Mouse (Mus musculus) forebrain, embryonic 16.5 days (tissue): ENCODE data around the gene Pkd1l3. TPM values are rescaled to one million over a fixed set of nuclear protein-coding genes. Genes with fewer than 3 reads are reported as not detected.

Experiments
- ATAC-seq: fragments of 200-750 bp; cut with Nextera tagmentation; 2 replicates; pipeline ENCODE4 v1.8.0; 2017; ENCODE audit warnings: mild to moderate bottlenecking, moderate library complexity
- H3K27ac ChIP-seq: fragments of 300-500 bp; sonication (generic); 2 replicates; pipeline ENCODE4 v1.5.1; 2014; ENCODE audit warnings: low read length, control low read depth
- H3K27me3 ChIP-seq: fragments of 300-500 bp; sonication (generic); replicated peaks from 2 replicates; pipeline ENCODE4 v1.6.1; 2014; ENCODE audit warnings: low read length; ENCODE audit not compliant: control insufficient read depth, insufficient read depth
- H3K36me3 ChIP-seq: fragments of 300-500 bp; sonication (generic); 2 replicates; pipeline ENCODE4 v1.6.1; 2014; ENCODE audit not compliant: control insufficient read depth, insufficient read depth
- H3K4me1 ChIP-seq: fragments of 300-500 bp; sonication (generic); replicated peaks from 2 replicates; pipeline ENCODE4 v1.6.1; 2014; ENCODE audit warnings: low read length; ENCODE audit not compliant: control insufficient read depth, insufficient read depth
- H3K4me2 ChIP-seq: fragments of 300-500 bp; sonication (generic); 2 replicates; pipeline ENCODE4 v1.6.1; 2014; ENCODE audit warnings: mild to moderate bottlenecking, low read length, control low read depth
- H3K4me3 ChIP-seq: fragments of 300-500 bp; sonication (generic); replicated peaks from 2 replicates; pipeline ENCODE4 v1.5.1; 2014; ENCODE audit warnings: mild to moderate bottlenecking, low read length, control low read depth
- H3K9ac ChIP-seq: fragments of 300-500 bp; sonication (generic); replicated peaks from 2 replicates; pipeline ENCODE4 v1.6.1; 2014; ENCODE audit warnings: low read depth, low read length, control low read depth
- H3K9me3 ChIP-seq: fragments of 300-500 bp; sonication (generic); 2 replicates; pipeline ENCODE4 v1.6.1; 2016; ENCODE audit warnings: low read length; ENCODE audit not compliant: control insufficient read depth
- WGBS: fragments of 180-500 bp; shearing (Covaris S2); extraction: QIAGEN DNeasy Blood & Tissue Kit; methylation state at CpG from one replicate; pipeline ENCODE4 v1.1.7; 2014; 5-methylcytosine and 5-hydroxymethylcytosine counted together
- polyA plus RNA-seq: library from polyadenylated mRNA; unstranded; fragments of >200 nt; fragmentation: Nextera tagmentation; extraction: Ambion mirVana; gene quantifications from 2 replicates; pipeline ENCODE4 v1.2.1, GENCODE M21; 2015

Pkd1l3 gene
- polyA plus RNA-seq, 1 experiment from 2014 or later = 0.03 TPM

DNA sequence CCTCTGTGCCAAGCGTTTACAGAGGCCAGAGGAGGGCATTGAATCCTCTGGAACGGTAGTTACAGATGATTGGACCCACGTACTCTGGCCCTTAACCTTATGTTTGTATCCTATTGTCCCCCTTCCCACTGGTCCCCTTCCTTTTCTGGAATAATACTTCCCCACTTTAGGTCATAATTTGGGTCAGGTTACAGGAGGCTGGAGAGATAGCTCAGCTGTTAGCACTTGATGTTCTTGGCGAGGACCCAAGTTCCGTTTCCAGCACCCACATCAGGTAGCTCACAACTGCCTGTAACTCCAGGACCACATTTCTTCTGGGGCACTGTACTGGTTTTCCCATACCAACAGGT lies 5.2 kb upstream of the Pkd1l3 start:
- Histone ChIP-seq H3K27me3 (no peaks in the 10 kb centered on the region), H3K4me2 (peak overlapping the region; percentile 73), H3K4me3 (peak overlapping the region; percentile 66), H3K36me3 (0 out of 2 replicates have a peak, but pooled peaks cover 4% of the 10 kb centered on the region), H3K9ac (peak overlapping the region; percentile 74), H3K4me1 (peaks cover 13% of the 10 kb centered on the region), H3K9me3 (no peaks in the 10 kb centered on the region), H3K27ac (peak overlapping the region; percentile 97)
- ATAC-seq = no peak
- 14% methylated on average over 5 of the region's 5 CpGs for WGBS

DNA sequence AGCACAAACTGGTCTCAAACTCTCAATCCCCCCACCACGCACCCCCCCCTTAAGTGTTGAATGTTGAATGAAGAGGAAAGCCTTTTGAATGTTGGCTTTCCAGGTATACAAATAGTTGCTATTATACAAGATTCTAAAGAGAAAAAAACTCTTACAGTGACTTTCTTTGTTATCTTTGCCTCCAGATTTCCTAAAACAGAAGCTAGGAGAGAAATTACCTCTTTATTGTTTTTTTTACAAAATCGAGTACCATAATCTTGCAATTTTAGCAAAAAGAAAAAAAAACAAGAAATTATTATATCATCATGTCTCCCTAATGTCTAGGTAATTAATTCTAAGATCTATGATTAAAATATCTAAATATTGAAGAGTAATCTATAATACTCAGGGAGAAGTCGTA lies 1.3 kb downstream of the Pkd1l3 start:
- WGBS = 96% methylated on average over 3 of the region's 3 CpGs

DNA sequence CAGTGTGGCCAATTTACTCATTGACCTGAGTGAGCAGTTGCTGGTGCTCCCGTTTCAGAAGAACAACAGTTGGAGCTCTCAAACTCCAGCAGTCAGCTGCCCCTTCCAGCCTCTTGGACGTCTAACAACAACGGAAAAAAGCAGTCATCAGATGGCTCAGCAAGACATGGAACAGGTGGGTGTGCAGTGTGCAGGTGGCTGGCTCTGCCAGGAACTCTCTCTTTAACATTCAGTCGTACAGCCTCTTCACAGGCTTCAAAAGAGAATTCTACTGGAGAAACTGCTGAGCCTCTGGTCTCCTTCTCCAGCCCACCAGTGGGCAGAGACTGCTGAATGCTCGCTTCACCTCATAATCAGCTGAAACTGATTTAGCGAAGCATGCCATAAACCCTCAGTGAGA lies 14.3 kb downstream of the Pkd1l3 start:
- WGBS = 66% methylated on average over 6 of the region's 6 CpGs
- Histone ChIP-seq H3K9ac (no peak overlapping the region), H3K27ac (no peak overlapping the region), H3K9me3 (peaks cover 2% of the 10 kb centered on the region; the same call in 1 of the 2 replicates), H3K4me3 (no peak overlapping the region), H3K4me1 (no peaks in the 10 kb centered on the region), H3K4me2 (no peak overlapping the region), H3K27me3 (no peaks in the 10 kb centered on the region), H3K36me3 (no peaks in the 10 kb centered on the region)
- no peak for ATAC-seq

More for the DNA sequence above, 1.3 kb downstream of the Pkd1l3 start:
- Histone ChIP-seq H3K4me2 (no peak overlapping the region), H3K9ac (no peak overlapping the region), H3K4me1 (no peaks in the 10 kb centered on the region), H3K36me3 (no peaks in the 10 kb centered on the region), H3K27me3 (no peaks in the 10 kb centered on the region), H3K27ac (no peak overlapping the region), H3K9me3 (no peaks in the 10 kb centered on the region), H3K4me3 (no peak overlapping the region)
- no peak for ATAC-seq

DNA sequence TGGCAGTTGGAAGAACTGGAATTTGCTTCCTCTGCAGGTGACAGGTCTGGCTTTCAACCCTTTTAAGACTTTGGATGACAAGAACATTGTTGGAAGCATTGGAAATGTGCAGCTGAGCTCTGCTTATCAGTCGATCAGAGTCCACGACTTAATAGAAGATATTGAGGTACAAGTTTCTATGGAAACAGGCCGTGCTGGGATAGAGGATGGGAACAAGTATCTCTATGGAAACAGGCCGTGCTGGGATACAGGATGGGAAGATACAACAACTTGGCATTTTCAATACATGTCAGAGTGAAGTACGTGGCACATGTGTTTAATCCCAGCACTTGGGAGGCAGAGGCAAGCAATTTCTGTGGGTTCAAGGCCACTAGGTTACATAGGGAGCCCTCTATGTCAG lies 18.2 kb downstream of the Pkd1l3 start:
- no peak overlapping the region for H3K4me2 ChIP-seq
- no peak overlapping the region for H3K27ac ChIP-seq
- WGBS = 76% methylated on average over 5 of the region's 5 CpGs
- no peaks in the 10 kb centered on the region for H3K9me3 ChIP-seq
- ATAC-seq = no peak
- H3K4me1 ChIP-seq = no peaks in the 10 kb centered on the region
- H3K4me3 ChIP-seq = no peak overlapping the region
- H3K36me3 ChIP-seq = no peaks in the 10 kb centered on the region
- no peaks in the 10 kb centered on the region for H3K27me3 ChIP-seq
- H3K9ac ChIP-seq = no peak overlapping the region

DNA sequence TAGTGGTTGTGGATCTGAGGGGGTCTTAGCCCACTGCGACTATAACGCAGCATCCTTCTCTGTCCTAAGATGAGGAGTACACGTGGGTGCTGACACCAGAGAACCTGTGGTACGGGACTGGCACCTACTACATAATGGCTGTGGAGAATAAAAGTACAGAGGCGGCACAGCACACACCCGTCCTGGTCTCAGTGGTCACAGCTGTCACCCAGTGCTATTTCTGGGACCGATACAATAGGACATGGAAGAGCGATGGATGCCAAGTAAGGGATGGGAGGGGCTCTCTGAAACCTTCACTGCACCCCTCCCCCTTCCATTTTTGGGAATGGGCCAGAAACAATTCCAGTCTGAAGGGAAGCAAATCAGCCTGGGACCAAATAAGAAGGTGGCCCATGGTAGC lies 20.8 kb downstream of the Pkd1l3 start:
- no peak for ATAC-seq
- Histone ChIP-seq H3K9me3 (no peaks in the 10 kb centered on the region), H3K27ac (no peak overlapping the region), H3K9ac (no peak overlapping the region), H3K27me3 (no peaks in the 10 kb centered on the region), H3K36me3 (no peaks in the 10 kb centered on the region), H3K4me3 (no peak overlapping the region), H3K4me2 (no peak overlapping the region), H3K4me1 (no peaks in the 10 kb centered on the region)
- WGBS = 90% methylated on average over 8 of the region's 8 CpGs

DNA sequence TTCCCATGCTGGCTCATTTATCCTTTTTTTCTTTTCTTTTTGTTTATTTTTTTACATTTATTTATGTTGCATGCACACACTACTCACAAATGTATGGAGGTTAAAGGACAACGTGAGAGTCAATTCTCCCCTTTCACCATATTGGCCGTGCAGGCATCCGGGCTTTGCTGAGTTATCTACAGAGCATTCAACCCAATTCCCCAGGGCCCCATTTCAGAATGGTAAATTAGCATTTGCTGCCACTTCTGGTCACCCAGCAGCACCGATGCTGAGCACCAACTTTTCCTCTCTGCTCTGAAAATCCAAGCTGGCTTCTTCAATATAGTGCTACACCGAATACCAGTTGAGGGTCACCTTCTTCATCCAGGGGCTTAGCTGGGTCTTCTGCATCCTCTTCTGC lies 24.5 kb downstream of the Pkd1l3 start:
- no peaks in the 10 kb centered on the region for H3K9me3 ChIP-seq
- H3K36me3 ChIP-seq = no peaks in the 10 kb centered on the region
- H3K9ac ChIP-seq = no peak overlapping the region
- no peak overlapping the region for H3K4me2 ChIP-seq
- no peaks in the 10 kb centered on the region for H3K27me3 ChIP-seq
- no peak for ATAC-seq
- H3K4me3 ChIP-seq = no peak overlapping the region
- 83% methylated on average over 5 of the region's 5 CpGs for WGBS
- H3K27ac ChIP-seq = no peak overlapping the region
- H3K4me1 ChIP-seq = no peaks in the 10 kb centered on the region

DNA sequence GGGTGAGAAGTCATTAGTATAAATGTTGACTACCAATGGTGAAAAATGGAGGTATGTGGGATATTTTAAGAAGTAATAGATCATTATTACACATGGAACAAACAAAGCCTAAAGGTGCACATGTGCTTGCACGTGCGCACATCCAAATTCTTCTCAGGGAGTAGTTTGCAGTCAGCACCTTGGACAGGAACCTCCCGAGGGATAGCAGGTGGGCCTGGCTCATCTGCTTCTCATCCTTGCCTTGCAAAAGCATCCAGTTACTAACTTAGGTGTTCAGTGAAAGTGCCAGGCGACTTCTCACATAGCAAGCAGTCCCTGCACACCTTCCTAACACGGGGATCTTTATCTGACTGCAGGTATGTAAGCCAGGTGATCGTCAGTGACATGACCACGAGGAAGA lies 26.1 kb downstream of the Pkd1l3 start:
- ATAC-seq = no peak
- no peaks in the 10 kb centered on the region for H3K4me1 ChIP-seq

DNA sequence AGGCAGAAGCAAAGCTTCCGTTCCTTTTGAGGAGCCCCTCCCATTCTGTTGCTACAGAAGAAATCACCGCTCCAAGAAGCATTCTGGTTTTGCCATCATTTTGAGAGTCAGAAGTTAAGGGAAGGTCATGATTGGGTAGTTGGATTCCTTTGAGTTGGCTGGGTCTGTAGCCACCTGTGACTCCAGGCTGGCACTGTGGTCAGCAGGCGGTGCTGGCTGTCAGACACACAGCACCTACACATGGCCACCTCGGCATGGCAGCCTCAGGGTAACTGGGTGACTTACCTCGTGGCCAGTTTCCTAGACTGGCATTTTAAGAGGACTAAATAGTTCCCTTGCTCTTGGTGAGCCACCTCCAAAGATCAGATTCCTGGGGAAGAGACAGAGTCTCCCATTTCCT lies 26.9 kb downstream of the Pkd1l3 start:
- H3K4me3 ChIP-seq = no peak overlapping the region
- no peak for ATAC-seq
- no peaks in the 10 kb centered on the region for H3K27me3 ChIP-seq
- WGBS = 79% methylated on average over 5 of the region's 5 CpGs
- no peak overlapping the region for H3K27ac ChIP-seq
- H3K4me2 ChIP-seq = no peak overlapping the region
- H3K4me1 ChIP-seq = no peaks in the 10 kb centered on the region
- H3K36me3 ChIP-seq = no peaks in the 10 kb centered on the region
- H3K9me3 ChIP-seq = no peaks in the 10 kb centered on the region
- H3K9ac ChIP-seq = no peak overlapping the region

More for the DNA sequence above, 26.1 kb downstream of the Pkd1l3 start:
- Histone ChIP-seq H3K27me3 (no peaks in the 10 kb centered on the region), H3K4me2 (no peak overlapping the region), H3K9me3 (no peaks in the 10 kb centered on the region), H3K36me3 (no peaks in the 10 kb centered on the region), H3K9ac (no peak overlapping the region), H3K4me3 (no peak overlapping the region), H3K27ac (no peak overlapping the region)
- WGBS = 60% methylated on average over 7 of the region's 7 CpGs

DNA sequence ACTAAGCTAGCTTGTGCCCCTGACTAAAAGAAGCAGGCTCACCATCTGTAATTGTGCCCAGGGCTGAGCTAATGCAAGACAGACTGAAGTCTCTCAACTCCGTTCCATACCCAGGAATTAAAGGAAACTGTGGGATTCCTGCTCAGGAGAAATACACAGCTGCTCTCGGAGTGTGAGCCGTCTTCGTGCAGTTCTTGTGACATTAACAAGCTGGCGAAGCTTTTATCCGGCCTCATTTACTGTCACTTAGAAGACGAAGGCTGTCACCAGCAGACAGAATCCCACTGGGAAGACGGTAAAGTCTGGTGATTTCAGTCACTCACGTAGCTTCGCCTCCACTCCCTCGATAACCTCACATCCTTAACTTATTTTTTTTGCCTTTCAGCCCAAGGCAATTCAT lies 33.0 kb downstream of the Pkd1l3 start:
- H3K9me3 ChIP-seq = no peaks in the 10 kb centered on the region
- no peak for ATAC-seq
- H3K36me3 ChIP-seq = no peaks in the 10 kb centered on the region
- no peak overlapping the region for H3K4me2 ChIP-seq
- H3K9ac ChIP-seq = no peak overlapping the region
- H3K4me1 ChIP-seq = no peaks in the 10 kb centered on the region
- H3K27ac ChIP-seq = no peak overlapping the region
- WGBS = 70% methylated on average over 11 of the region's 11 CpGs
- no peaks in the 10 kb centered on the region for H3K27me3 ChIP-seq
- H3K4me3 ChIP-seq = no peak overlapping the region

DNA sequence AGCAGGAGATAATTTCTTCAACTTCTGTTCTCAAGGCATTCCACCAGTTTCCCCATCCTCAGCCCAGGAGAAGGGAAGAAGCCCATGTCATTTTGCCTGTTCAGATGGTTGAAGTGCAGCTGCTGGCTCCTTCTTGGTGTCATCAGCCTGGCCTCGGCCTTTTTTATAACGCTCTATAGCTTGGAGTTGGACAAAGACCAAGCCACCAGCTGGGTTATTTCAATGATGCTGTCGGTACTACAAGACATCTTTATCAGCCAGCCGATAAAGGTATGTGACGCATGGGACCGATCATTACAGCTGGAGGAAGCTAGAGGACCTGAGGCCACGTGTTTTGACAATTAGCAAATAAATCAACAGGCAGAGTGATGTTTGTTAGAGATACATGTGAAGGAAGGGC lies 34.2 kb downstream of the Pkd1l3 start:
- Histone ChIP-seq H3K4me3 (no peak overlapping the region), H3K36me3 (no peaks in the 10 kb centered on the region), H3K9me3 (no peaks in the 10 kb centered on the region), H3K4me2 (no peak overlapping the region), H3K4me1 (no peaks in the 10 kb centered on the region), H3K27me3 (no peaks in the 10 kb centered on the region), H3K9ac (no peak overlapping the region), H3K27ac (no peak overlapping the region)
- 74% methylated on average over 7 of the region's 7 CpGs for WGBS
- no peak for ATAC-seq
